Mouse (Mus musculus): Measurements from ENCODE around the gene Itgb3. TPM values are rescaled to one million over a fixed set of nuclear protein-coding genes. Genes with fewer than 3 reads are reported as not detected.
A peak's percentile ranks its signal among the peaks of the same experiment; 100 is the strongest.

Itgb3 gene
- total RNA-seq, 2 experiments from 2014 or later: 2.3 TPM

DNA sequence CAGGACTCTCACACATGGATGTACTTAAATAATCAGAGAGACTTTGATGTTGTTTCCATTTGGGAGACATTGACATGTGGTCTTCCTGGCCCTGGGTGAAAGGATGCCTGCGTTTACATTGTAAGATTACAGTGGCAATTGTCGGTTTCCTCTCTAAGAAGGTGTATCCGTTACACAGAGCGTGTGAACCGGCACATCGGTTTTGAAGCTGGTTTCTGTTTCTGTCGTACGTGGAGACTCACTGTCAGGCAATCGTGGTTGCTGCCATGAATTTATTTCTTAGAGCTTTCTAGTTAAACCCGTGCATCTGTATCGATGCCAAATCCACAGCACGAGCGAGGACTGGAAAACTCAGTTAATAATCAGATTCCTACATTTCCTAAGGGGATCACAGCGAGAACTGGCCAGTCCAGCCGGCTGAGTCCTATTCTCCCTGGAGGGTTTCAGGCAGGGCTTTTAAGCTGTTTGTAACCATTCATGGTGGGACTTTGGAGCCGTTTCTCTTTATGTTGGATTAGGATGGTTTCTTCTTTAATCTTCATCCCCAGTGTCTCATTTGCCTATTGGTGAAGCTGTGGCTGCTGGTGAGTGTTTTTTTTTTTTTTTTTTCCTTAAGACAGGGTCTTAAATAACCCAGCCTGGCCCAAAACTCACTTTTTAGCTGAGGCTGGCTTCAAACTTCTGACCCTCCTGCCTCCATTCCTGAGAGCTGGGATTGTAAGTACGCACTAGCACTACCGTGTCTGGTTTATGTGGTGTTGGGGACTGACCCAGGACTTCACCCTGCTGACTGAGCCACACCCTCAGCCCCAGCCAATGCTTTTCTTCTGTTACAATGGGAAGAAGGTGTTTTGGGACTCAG is 26.1 kb upstream of the Itgb3 start:
- DNase-seq (ENCODE audit: low spot score in 2 of 2): no peak

DNA sequence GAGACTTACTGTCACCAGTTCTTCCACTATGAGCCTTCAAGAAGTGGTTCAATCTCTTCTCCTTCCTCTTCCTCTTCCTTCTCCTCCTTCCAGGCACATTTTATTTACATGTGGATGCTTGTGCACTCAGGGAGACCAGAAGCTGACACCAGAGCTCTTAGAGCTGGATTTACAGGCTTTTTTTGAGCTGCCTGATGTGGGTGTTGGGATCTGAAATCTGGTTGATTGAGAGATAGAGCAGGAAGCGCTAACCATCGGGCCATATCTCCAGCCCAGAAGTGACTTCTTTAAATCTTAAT is 25.5 kb upstream of the Itgb3 start:
- no peak for DNase-seq (ENCODE audit: low spot score in 2 of 2)

DNA sequence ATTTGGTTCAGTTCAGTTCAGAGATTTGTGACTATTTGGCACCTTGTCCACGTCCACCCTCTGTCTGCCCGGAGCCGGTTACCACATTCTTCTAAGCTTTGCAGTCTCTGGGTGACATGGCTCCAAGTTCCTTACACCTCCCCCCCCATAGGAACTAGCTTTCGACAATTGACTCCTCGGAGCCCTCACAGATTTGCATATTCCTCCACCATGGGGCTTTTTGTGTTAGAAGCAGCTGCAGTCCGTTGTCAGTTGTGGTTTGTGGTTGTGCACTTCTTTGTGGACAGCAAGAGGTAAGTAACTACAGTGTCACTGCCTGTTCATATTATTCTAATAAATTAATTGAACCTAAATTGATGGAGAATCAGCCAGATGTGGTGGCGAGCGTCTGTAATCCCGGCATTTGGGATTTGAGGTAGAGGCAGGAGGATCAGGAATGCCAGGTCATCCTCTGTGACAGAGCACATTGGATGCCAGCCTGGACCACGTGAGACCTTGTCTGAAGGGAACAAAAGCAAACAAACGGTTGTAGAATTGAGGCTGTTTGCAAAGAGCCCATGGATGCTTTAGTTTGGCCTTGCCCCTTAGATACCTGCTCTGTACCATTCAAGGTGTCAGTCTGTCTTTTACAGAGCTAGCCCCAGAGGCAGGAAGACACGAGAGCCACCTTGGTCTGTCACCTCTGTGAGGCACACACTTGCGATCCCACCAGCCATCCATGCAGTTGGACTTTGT is 25.0 kb upstream of the Itgb3 start:
- DNase-seq (ENCODE audit: low spot score in 2 of 2): no peak

DNA sequence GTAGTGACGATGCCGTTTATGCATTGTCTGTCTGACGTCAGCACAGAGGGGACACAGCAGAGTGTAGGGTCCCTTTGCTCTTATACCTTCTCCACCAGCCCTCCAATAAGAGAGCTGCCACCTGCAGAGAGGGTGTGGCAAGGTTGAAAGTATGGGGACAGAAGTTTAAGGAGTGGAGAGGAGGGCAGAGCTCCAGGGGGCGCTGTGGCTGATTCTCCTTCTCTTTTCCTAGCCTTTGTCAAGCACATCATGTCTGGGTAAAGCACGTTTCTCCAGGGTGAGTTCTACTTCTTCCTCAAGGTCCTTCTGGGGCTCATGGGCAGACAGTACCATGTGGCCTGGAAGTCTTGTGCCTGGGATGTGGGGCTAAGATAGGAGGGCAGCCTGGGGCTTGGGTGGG is 22.3 kb upstream of the Itgb3 start:
- no peak for DNase-seq (ENCODE audit: low spot score in 2 of 2)

DNA sequence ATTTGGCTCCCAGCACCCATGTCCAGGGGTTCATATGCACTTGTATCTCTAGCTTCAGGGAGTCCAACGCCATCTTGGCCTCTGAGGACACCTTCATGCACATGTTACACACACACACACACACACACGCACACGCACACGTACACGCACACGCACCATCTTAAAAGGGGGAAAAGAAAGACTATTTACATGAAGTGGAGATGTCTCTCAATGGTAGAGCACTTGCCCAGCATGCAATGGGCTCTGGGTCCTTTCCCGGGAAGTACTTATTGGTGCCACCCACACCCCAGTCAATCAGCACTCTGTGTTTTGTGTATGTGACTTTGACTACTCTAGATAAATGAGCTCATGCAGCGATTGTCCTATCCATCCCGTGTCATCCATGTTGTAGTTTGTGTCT is 19.9 kb upstream of the Itgb3 start:
- no peak for DNase-seq (ENCODE audit: low spot score in 2 of 2)

DNA sequence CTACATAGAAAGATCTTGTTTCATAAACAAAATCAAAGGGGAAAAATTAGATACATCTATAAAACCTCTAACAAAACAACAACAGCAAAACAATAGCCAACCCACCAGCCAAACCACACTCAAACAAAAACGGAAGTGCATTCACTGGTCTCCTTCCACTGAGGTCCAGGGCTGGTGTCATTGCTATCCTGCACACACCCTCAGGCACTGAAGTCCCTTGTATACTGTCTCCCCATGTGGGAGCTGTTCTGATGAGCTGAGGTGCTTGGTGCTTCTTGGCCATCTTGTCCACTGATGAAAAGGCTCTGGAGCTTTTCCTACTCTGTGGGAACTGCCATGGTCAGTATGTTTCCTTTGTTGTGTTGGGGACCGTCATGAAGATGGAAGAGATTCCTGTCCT is 19.3 kb upstream of the Itgb3 start:
- DNase-seq (ENCODE audit: low spot score in 2 of 2): no peak

DNA sequence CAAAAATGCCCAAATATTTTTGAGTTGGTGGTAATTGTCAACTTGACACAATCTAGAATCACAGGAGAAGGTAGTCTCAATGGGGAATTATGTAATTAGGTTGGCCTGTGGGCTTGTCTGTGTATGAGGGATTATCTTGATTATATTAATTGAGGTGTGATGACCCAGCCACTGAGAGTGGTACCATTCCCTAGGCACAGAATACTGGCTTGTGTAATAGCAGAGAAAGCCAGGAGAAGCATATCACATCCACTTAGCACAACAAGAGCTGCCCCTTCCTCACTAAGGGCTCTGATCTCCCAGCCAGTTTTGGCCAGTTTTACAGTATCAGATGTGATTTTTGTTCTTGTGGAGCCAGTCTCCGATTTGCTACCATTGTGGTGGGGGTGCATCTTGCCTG is 18.2 kb upstream of the Itgb3 start:
- no peak for DNase-seq (ENCODE audit: low spot score in 2 of 2)

DNA sequence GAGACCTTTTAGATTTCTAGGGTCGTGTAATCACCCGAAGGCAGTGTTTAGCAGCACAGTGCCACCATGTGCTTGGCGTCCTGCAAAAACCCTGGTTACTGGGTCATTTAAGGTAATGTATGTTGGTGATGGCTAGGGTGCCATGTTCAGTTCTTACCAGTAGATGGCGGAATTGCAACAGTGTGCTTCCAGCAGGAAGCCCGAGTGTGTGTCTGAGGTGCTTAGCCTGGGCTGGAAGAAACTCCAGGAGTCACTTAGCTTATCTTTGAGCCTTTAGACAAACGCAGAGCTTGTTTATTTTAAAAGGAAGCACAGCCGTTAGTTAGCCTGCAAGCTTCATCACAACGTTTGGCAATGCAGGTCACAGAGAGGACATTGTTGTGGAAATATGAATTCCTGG is 17.7 kb upstream of the Itgb3 start:
- peak; percentile 80 to 84 for DNase-seq (ENCODE audit: low spot score in 2 of 2)

DNA sequence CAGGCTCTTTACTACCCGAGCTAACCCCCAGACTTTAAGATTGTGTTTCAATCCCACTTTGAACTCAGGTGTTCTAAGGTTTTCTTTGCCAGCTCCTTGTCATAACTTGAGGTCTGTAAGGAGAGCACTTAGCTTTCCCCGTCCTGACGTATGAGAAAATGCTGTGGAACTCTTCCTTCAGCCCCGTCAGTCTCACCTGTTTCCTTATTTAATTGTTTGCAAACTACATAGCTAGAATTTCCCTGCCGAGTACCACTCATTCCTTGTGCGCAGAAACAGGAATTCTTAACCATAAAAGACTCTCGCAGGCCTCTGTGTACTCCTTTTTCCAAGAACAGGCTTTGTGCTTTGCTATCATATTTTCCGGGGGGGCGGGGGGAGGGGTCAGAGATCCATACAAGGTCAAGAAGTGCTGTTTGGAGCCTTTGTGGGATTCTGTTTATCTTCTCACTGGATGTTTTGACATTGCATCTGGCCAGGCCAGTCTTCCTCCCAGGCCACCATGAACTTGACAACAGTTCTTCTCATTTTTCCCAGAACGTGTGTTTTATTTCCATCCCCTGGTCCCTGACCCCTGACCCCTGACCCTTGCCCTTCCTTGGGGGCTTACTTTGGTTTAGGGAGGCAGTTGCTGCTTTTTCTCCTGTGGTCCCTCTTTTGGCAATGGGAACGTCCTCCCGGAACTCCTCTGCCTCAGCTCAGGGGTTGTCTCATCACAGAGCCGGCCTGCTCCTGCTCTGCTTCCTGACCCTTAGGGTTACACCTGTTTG is 15.5 kb upstream of the Itgb3 start:
- no peak for DNase-seq (ENCODE audit: low spot score in 2 of 2)

DNA sequence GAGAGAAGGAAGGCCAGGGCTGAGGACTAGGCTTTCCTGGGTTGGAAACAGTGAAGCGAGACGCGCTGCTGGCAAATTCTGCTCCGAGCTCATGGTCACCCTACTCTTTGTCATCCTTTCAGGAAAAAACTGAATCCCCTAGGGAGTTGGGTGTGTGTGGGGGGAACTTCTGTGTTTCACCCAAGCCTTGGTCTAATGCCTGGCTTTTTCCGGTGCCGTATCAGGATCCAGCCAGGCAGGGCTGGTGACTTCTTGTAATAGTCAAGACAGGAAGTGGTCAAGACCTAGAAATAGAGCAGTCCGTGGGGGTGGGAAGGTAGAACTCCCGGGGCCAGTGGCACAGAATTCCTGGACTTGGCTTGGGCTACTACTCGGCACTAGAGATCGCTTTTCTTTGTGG is 11.4 kb upstream of the Itgb3 start:
- no peak for DNase-seq (ENCODE audit: low spot score in 2 of 2)

DNA sequence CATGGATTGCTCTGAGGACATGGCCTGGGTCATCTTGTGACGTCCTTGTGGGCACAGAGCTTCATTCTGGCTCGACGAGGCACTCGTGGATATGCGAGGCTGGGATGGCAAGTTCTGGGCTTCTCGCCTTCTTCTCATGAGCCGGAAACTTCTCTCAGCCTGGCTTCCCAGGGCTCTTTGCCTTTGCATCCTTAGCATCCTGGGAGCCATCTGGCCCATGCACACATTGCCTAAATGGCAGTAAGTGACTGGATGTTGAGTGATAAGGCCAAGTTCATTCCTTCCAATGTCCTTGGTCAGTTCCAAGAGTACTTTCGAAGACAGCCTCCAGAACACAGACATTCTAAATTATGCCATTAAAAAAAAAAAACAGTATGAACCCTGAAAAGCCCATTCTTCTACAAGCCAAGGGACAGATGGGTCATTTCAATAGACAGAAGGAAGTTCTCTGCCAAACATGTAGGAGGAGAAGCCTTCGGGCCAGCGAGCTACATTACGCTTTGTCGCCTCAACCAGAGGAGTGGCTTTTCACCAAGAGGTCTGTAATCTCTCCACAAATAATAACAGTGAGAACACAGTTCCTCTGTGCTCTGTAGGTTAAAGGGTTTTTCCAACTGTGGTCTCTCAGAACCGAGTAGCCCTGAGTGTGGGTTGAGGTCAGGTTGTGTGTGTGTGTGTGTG is 8.4 kb upstream of the Itgb3 start:
- DNase-seq (ENCODE audit: low spot score in 2 of 2): no peak

DNA sequence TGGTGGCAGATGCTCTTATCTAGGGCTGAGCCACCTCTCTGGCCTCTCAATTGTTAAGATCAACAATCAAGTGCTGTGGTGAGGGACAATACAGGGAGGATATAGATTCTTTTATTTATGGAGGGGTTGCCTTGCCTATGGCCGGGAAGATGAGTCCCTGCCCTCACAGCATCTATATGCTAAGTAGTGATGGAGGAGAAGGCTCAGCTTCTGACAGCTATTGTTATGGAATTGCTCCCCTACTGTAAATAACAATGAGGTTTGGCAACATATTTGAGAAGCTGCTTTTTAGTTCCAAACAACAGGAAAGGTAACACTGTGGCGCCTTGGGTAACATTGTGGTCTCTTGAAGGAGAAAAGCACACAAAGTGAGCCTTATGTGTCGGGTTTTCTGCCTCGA is 7.1 kb upstream of the Itgb3 start:
- DNase-seq (ENCODE audit: low spot score in 2 of 2): no peak

DNA sequence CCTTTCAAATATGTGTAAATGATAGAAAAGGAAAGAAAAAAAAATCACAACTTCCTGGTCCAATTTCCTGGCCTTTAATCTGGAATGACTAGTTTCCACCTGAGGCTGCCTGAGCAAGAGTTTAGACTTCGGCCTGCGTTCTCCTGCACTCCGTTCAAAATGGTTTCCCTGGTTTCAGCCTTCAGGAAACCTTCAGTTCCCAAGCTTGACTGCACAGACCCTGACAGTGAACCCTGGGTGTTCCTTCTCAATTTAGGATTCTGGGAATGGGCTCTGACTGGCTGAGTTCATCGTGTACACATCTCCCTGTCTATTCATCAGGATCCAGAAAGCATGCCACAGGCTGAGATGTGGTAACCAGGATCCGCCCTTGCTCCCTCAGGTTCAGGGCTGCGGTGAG is 3.6 kb upstream of the Itgb3 start:
- DNase-seq (ENCODE audit: low spot score in 2 of 2): no peak

DNA sequence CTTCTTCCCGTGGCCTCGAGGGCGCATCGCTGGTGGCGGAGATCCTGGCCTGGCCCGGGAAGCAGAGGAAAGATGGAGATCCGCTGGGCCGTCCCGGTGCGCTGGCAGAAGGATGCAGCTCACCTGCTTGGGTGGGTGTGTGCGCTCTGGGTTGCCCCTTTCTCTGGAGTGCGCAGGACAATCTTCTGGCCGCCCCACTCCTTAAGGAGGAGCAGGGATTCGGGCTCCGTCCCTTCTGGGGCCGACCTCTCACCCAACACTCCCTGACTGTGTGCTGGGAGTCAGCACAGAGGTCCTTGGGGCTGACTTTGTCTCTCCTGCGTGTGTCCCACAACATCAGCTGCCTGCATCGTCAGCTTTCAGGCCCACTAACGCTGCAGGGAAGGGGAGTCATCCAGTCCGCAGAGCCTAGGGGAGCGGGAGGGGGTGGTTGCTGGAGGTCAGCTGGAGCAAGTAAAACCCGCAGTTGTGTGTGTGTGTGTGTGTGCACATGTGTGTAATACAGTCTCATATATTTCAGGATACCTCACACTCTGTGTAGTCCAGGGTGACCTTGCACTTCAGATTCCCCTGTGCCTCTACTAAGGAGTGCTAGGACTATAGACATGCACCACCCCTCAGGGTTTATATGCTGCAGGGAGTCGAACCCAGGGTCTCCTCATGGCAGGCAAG is 585 bp downstream of the Itgb3 start:
- no peak for DNase-seq (ENCODE audit: low spot score in 2 of 2)

DNA sequence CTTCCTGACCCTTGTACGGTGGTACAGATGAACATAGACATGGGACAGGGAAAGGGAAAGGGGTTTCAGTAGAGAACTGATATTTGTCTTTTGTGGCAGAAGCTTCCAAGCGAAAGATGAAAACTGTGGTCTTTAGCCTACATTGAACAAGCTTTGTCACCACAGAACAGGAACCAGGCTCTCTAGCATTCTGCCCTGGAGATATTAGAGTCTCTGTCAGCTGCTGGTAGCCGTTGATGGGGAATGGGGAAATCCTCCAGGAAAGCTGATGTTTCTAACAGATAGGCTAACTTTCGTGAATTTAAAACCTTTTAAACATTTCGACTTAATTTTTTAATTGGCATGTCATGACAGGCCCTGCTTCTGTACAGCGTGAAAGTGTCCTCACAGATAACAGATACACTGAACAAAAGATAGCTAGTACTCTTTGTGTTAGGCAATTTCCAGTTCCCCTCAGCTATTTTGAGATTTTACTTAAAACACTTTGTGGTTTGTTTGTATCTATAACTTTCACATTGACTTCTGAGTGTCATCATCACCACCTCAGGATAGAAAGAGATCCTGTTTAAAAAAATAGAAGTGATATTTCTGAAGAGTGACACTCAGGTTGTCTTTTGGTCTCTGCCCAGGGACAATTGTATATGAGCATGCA is 1.4 kb downstream of the Itgb3 start:
- no peak for DNase-seq (ENCODE audit: low spot score in 2 of 2)

DNA sequence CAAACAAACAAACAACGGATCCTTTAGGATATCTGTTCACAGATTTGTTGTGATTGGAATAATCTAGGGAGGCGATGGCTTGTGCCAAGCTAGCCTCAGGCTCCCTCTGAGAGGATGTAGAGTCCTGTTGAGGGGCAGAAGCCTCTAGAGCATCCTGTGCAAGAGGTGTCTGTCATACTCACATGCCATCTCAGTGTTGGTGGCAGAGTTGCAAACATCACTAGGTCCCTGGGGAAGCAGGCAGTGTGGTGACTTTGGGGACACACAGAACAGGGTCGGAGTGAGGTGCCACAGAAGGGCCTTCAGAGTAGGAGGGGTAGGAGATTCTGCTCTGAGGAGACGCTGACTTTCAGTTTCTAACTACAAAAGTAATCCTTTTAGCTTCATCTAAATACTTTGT is 1.9 kb downstream of the Itgb3 start:
- no peak for DNase-seq (ENCODE audit: low spot score in 2 of 2)

DNA sequence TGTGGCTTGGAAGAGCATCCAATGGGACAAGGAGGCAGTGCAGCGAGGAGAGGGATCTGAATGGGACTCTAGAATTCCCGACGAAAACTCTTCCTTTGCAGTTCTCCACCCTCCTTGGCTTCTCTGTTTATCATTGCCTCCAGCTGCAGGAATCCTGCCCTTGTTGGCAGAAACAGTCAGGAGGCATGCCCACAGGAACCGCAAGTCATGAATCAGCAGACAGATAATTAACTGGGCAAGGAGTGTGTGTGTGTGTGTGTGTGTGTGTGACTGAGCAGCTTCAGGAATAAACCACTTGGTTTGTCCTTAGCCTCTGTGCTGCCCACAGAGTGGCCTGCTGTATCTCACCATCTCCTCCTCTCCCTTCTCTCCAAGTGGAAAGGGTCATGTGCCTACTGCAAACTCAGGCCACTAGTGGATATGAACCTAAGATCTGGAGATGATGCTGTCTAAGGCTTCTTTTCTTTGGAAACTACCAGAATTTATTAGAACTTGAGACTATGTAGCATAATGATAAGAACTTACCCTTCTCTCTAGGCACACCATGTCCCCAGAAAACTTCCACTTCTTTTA is 3.9 kb downstream of the Itgb3 start:
- no peak for DNase-seq (ENCODE audit: low spot score in 2 of 2)

DNA sequence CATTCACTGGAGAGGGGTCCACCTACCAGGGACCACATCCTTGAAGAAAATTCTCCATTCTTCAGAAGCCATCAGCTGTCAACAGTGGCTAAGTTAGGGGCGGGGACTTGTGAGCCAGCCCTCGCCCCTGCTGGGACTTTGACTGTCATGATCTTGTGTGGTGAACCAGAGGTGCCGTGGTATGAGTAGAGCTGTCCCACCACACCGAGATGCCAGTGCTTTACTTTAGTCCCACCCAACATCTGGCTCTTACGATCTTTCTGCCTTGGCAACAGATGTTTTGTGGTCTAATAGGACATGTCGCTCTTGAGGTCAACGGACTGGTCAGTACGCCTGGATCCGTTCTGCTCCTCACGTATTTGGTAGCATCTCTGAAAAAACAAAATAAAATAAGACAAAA is 5.8 kb downstream of the Itgb3 start:
- DNase-seq (ENCODE audit: low spot score in 2 of 2): no peak

DNA sequence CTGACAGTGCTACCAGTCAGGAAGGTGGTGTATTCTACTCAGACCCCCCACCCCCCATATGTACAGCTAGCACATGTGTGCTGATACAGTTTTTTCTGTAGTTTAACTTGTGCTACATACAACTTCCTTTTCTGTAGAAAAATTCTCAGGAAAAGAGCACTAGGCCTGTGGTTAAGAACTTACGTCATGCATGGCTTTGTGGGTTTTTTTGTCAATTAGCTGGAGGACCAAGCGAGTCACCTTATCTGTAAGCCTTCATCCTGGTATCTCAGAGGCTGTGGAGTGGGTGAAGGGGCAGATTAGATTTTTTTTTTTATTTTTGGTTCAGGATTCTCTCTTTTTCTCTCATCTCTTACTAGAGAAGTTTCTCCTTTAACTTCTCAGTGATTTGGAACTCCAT is 6.3 kb downstream of the Itgb3 start:
- DNase-seq (ENCODE audit: low spot score in 2 of 2): no peak

DNA sequence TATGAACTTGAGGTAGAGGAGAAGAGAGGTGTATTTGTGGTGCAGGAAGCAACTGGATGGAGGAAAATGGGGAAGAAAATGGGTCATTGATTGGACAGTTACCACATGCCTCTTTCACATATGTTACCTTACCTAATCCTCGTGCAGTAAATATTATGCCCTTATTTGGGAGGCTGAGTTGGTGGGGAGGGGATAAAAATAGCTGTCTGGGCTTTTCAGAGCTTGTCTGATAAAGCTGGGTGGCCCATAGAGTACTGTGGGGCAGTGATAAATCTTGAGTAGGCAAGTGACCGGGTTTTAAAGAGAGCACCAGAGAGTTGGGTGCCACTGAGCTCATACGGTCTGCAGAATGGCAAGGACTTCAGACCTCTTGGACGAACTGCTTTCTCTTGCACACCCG is 8.4 kb downstream of the Itgb3 start:
- no peak for DNase-seq (ENCODE audit: low spot score in 2 of 2)
